Mouse (Mus musculus): ENCODE results near the gene Ntn3. TPM values are rescaled to one million over a fixed set of nuclear protein-coding genes. Genes with fewer than 3 reads are reported as not detected.
A peak's percentile ranks its signal among the peaks of the same experiment; 100 is the strongest.

The Ntn3 gene
- polyA plus RNA-seq, 2 experiments from 2014 or later: 0.07 TPM; not detected in 1

GRCm38 (mm10) chr17:24173423-24173822 lies 35.9 kb downstream of the Ntn3 start:
- peak; percentile 26 for ATAC-seq

DNA sequence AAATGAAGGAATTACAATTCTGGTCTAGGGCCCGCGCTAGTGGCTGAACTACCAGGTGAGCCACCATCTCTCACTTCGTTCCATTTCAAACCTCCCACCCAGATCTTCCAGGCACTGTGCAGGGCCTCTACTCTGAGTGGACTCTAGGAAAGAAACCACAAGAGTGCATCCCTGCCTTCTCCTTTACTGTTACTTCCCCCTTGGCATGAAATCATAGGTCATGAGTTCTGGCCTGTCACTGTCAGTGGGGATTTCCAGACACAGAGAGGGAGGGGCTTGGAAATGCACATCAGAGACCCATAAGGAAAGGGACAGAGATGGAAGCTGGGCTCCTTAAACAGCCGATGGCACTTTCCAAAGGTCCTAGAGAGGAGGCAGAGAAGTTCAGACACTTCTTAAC lies 37.6 kb downstream of the Ntn3 start:
- ATAC-seq: no peak

DNA sequence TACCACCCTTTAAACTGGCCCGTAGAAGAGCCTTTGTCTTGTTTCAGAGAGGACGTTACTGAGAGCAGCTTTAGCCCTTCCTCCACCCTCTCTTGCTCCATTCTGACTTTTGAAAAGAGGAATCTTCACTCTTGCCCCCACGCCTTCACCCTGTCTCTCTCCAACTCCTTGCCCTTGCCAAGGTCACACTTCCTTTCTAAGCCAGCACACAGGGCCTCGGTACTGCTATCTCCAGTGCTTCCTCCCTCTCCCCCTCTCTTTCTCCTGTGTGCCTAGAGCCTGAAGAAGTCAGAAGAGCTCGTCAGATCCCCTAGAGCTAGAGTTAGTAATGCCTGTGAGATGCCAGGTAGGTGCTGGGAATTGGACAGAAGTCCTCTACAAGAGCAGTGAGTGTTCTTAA lies 38.6 kb downstream of the Ntn3 start:
- no peak for ATAC-seq

DNA sequence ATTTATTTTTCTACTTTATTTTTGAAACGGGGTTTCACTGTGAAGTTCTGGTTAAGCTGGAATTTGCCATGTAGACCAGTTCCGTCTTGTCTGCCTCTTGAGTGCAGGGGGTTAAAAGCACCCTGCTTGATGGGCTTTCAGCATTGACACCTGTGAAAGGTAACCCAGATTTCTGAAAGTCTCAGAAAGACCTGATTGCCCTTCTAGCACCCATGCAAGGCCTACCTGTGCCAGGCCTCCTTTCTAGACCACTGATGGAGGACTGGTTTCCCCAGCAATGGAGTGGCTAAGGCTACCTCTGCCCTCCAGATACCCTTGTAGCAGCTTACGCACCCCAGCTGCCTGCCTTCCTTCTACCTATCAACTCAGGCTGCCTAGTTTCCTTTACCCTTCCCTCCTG lies 39.2 kb downstream of the Ntn3 start:
- ATAC-seq: no peak

GRCm38 (mm10) chr17:24169317-24170065 lies 39.8 kb downstream of the Ntn3 start, which contains the start of gene Atp6v0c:
Gene Atp6v0c (minus strand): TSS chr17:24169702.
- ATAC-seq: peak; percentile 88

- ATAC-seq: peak; percentile 49
Measured at GRCm38 (mm10) chr17:24168590-24169277, 40.6 kb downstream of the Ntn3 start.

DNA sequence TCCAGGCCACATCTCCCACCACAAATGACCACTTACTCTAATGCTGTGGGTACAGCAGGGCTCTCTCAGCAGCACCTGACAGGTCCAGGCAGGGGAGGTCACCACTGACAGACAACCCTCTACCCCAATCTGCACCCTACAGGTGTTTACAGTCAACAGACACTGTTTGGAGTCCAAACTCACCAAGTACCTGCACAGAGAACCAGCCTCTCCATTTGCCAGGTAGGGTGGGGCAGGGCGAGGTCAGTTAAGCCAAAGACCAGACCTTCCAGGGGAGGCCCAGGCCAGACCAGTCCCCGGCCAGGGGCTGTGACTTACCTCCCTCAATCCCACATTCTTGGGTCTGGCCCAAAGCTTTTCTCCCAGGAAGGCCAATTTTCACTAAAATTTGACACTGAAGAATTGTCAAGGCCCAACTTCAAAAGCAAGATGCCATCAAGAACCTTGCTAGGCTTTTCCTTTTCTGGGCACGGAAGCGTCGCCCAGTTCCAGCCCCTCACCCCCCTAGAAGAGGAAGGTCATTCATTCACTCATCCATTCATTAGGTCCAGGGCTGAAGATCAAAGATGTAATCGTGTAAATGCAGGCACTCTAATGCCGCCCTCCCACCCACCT lies 41.3 kb downstream of the Ntn3 start:
- no peak for ATAC-seq

- ATAC-seq: no peak
Measured at GRCm38 (mm10) chr17:24167120-24167519, 42.2 kb downstream of the Ntn3 start.

DNA sequence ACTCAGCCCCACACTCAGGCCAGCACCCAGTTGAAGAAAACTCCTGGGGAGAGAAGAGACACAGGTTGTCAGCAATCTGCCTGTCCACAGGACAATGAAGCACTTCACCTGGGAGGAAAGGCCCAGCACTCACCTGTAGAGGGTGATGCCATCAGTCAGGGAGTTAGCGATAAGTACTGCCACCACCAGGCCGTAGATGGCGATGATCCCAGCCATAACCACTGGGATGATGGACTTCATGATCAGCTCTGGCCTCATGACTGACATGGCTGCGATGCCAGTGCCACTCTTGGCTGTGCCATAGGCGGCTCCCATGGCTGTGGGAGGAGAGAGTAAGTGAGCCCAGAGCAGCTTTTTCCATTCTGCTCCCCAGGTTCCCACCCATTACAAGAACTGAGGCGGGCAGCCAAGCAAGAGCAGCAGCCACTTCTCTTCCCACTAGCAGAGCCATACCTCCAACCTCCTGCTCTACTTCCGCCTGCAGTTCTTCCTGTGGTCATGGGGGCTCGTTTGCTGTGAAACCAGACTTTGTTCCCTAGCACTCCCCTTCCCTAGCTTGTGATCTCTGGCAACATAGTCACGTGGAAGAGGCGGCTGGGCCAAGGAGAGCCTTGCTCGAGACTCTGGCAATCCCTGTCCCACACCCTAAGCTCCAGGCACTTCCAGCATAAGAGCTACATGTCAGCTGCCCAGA lies 44.6 kb downstream of the Ntn3 start:
- no peak for ATAC-seq

DNA sequence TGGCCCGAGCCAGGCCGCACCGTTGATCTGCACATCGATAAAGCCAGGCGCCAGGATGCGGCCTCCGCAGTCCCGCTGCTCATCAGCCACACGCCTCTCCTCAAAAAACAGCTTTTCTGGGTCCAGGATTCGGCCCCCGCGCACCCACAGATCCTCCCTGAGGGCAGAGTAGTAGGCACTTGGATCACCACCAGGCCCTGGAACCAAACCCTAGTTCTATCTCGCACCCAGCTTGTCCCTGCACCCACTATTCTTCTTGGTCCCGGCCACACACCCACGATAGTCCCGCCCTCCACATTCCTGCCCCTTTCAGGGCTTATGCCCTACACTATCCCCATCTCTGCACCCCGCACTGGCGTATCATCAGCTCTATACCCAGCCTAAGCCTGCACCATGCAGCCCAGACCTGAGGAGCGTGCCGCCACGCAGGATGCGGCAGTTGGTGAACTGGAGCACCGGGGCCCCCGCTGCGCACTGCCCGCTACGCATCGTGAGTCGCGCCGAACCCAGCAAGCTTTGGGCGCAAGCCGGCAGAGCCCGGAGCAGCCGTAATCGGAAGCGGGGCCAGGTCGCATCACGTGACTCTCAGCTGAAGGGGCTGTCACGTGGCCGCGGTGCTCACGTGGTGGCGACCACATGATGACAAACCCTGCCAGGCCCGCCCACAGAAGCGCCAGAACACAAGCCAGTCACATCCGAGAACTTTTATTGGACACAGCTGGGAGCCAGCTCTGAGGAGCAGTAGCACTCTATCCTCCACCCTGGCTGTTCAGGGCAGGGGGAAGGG lies 46.0 kb downstream of the Ntn3 start, which contains the start of gene Amdhd2:
TSS of gene Amdhd2 (minus strand) at position 591 of the 787 bp plus-strand sequence.
- peak; percentile 83 for ATAC-seq

GRCm38 (mm10) chr17:24162584-24163175 lies 46.7 kb downstream of the Ntn3 start:
- peak; percentile 32 for ATAC-seq

GRCm38 (mm10) chr17:24161466-24161865 lies 47.9 kb downstream of the Ntn3 start:
- ATAC-seq: no peak

- ATAC-seq: no peak
Measured at GRCm38 (mm10) chr17:24157526-24157925, 51.8 kb downstream of the Ntn3 start.

DNA sequence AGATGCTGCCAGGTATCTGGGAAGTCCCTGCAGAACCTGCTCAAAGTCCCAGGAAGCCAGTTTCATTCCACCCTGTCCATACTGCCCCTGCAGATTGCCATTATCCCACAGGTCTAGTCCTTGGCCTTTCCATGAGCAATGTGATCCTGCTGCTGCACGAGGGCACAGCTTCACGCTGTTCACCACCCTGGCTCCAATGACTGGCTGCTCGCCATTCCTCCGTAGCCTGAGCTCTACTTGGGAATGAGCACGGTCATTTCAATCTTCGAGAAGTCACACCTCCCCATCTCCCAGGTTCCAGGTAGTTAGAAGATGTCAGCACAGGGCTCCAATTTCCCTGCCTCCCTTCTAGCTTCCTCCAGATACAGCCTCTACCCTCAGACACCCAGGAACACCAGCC lies 52.2 kb downstream of the Ntn3 start:
- no peak for ATAC-seq

DNA sequence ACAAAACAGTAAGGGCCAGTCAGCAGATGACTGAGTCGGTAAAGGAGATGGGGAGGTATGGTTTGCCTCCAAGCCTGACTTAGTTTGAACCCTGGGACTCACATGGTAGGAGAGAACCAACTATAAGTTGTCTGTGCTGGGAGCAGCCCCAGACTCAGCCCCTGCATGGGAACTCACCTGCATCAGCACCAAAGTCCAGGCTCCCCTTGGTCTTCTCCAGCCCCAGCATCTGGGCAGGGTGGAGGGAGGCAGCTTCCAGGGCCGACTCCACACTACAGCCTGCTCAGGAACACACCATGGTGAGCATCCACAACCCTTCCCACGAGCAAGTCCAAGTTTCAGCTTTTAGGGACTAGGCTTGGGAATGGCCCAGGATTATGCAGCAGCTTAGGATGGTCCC lies 52.9 kb downstream of the Ntn3 start:
- ATAC-seq: no peak

- ATAC-seq: no peak
Measured at GRCm38 (mm10) chr17:24155742-24156141, 53.6 kb downstream of the Ntn3 start.

DNA sequence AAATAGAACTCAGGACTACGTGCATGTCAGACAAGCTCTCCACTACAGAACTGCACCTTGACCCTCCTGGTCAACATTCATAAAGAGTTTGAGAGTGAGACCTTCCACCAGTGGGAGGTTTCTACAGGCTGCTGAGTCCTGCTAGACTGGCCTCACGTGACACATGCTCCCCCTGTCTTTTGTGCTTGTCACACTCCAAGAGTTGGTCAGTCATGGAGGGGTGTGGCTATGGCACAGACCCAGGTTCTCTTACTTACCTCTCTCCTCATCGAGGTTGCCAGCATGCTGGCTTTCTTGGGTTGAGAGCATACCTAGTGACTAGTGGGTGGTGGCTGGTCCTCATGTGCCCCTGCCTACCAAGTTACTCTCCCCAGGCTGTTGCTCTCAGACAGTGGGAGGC lies 54.9 kb downstream of the Ntn3 start:
- ATAC-seq: no peak
